Mouse (Mus musculus): ENCODE data around the gene Atp6v1g3. TPM values are rescaled to one million over a fixed set of nuclear protein-coding genes. Genes with fewer than 3 reads are reported as not detected.

Gene Atp6v1g3
- total RNA-seq (2021), result not detected
- long read RNA-seq, experiment 1, result 0 reads
- long read RNA-seq, experiment 2, result 0 reads

DNA sequence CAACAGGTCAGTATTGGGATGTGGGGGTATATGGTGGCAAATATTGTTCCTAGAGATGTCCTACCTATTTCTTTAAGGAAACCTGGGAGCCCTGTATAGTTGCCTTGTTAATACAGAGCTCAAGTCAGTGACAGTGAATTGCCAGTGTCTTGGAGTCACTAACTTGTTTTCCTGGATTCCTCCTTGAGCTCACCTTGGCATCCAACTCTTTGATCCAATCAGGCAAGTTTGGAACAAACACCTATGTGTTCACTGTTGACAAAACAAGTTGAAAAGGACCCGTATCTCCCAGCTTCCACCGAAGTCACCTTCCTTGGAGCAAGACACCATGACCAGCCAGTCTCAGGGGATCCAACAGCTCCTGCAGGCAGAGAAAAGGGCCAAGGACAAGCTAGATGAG lies at the start of gene Atp6v1g3:
Atp6v1g3 (plus strand) TSS at position 301 of the 400 bp plus-strand sequence.
- DNase-seq (ENCODE audit: low spot score in 2 of 2), result no peak

DNA sequence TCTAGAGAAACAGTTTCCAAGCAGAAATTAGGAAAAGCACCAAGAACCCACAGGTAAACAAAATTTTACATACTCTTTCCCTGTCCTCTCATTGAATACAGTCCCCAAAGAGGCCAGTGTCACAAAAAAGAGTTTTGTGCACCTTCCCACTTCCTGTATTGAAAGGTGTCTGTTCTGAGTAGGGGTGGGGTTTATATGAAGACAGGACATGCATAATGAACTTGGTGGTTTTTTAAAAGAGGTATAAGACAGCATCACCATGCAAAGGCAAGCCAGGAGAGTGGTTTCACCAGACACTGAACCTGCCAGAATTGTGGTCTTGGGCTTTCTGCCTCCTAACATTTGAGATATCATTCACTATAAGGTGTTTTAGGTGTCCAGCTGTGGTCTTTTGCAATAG lies 40.5 kb upstream of the Atp6v1g3 start:
- DNase-seq (ENCODE audit: low spot score in 2 of 2), result no peak

DNA sequence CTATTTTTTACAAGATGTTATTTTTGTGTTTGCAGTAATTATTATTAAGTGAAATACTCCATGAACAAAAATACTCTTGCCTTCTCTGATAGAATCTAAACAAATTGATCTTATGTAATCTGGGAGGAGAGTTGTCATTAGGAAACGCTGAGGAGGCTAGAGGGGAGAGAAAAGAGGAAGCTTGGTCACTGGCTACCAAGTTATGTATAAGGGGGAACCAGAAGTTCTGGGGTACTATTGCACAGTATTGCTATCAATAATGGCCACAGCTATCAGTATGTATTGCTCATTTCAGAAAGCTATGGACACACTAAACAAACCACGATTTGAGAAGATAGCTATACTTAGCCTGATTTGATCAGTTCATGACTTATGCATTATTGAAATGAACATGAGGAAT lies 36.3 kb upstream of the Atp6v1g3 start:
- DNase-seq (ENCODE audit: low spot score in 2 of 2), result no peak

DNA sequence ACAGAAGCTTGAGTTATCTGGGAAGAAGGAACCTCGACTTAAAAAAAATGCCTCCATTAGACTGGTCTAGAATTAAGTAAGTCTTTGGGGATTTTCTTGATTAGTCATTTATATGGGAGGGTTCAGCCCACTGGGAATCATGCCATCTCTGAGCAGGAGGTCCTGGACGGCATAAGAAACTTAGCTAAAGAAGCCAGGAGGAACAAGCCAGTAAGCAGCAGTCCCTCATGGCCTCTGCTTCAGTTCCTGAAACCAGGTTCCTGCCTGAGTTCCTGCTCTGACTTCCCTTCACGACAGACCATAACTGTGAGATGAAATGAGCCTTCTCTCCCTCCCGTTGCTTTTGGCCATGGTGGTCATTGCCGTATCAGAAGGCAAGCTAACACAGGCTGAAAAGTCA lies 29.6 kb upstream of the Atp6v1g3 start:
- peak in 1 of 2 experiments; percentile 9 for DNase-seq (ENCODE audit: low spot score in 2 of 2)

DNA sequence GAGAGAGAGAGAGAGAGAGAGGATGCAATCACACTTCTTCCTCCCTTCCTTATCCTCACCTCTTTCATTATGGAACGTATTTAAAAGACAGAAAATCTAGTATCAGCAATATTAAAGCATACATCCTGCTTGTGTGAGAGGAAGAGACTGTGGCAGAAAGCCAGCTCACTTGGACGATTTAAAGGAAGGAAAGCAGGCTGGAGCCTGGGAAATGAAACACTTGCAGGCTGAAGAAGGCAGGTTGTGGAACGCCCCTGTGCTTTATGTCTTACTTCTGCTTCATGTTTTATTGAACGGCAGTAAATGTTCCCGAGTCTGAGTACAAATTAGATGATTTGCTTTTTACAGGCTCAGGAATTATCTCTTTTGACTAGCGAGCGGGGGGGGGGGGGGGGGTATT lies 29.1 kb upstream of the Atp6v1g3 start:
- DNase-seq (ENCODE audit: low spot score in 2 of 2), result peak; percentile 19 to 44

DNA sequence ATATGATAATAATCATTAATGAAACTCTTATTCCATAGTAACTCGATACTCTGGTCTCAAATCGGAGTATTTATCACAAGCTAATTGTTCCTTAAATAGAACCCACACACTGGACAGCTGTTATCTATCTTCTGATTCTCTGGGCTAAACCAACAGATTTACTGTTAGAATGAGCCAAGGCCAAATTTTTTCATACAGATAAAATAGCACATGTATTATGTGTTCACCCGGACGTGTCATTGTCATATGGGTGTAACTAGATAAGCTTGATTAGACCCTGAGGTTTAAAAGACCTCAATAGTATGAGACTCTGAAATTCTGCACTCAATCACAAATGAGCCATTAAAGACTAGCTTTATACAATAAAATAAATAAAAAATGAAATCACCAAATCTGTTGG lies 28.4 kb upstream of the Atp6v1g3 start:
- no peak for DNase-seq (ENCODE audit: low spot score in 2 of 2)

DNA sequence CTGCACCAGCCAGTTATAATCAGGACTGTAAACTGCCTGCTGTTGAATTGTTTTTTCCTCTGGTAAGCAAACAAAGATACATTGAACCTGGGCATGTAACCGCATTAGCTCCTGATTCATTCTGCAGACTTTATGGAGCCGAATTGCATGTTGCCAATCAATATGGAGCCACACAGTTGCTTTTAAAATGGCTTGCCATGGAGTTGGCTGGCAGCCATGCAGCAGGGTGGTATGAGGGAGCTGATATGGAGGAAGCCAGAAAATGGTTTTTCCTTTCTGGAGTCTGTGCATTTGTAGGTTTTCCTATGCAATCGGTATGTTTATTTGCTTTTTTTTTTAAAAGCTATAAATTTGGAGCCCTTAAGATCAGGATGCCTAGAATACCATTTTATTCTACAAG lies 28.0 kb upstream of the Atp6v1g3 start:
- no peak for DNase-seq (ENCODE audit: low spot score in 2 of 2)

DNA sequence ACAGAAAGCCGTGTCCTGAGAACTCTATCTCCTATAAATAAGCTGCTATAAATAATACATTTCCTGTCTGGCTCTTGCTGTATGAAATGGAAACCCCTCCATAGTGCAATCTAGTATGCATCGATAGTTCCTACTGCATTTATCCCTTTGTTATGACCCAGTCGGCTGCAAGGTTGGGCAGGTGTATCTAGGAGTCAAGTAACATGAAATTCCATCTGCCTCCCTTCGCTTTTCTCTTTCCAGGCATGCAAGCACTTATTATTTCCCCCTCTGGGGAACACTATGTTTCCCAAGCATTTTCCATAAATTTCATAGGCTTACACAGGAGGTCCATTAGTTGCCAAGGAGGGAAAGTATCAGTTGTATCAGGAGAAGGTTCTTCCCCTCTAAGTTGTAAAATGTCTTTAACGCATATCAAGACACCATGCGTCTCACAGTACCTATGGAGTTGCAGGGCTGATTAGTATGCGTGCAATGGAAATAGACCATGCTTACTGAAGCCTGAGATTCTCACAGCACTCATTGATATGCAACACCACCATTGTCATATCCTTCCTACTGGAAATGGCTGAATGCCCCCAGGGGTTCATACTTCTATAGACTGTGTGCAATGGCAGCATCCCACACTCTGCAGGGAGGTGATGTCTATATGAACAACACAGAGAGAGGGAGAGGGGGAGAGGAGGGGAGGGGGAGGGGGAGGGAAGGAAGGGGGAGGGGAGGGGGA lies 26.9 kb upstream of the Atp6v1g3 start:
- DNase-seq (ENCODE audit: low spot score in 2 of 2), result no peak

DNA sequence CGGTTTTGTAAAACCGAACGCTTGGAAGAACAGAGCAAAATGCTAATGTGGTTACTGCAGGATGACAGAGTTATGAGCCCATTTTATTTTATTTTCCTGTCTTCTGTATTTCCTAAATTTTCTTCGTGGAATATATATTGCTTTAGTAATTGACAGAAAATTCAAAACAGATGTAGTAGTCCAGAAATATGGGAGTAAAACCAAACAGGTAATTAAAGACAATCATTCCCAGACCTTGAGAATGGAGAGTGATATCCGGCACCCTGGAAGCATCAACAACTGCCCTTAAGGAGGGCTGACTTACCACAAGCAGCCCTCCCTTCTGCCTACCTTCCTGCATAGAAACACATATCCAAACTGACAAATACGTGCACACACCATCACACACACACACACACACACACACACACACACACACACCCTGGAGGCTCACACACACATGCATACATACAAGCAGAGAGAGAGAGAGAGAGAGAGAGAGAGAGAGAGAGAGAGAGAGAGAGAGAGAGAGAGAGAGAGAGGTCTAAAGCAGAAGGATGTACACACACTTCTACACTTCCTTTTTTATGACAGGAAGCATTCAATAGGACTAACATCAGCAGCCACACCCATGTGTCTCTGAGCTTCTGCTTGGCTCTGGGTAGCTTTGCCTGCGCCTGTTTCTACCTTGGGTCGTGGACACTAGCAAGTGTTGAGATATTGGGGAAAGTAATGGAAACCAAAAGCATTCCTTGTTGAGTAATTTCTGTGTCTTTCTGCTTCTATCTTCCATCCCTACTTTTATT lies 25.6 kb upstream of the Atp6v1g3 start:
- no peak for DNase-seq (ENCODE audit: low spot score in 2 of 2)

DNA sequence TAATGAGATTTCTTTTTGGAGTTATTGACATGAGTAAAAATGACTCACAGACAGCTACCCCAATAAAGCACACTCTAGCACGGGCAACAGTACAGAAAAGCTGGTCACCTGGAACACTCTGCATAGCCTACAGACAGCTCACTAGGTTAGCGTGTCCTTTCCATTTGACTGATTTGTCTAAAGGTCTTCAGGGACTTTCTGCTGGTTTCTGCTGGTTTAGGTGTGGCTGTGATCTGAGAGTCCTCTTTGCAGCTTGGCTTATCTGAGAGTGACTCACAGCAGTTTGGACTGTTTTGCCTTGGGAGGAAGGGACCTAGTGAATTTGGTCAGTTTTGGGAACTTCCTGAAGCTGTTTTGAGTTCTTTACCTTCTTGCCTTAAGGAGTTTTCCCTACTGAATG lies 24.8 kb upstream of the Atp6v1g3 start:
- DNase-seq (ENCODE audit: low spot score in 2 of 2), result no peak

DNA sequence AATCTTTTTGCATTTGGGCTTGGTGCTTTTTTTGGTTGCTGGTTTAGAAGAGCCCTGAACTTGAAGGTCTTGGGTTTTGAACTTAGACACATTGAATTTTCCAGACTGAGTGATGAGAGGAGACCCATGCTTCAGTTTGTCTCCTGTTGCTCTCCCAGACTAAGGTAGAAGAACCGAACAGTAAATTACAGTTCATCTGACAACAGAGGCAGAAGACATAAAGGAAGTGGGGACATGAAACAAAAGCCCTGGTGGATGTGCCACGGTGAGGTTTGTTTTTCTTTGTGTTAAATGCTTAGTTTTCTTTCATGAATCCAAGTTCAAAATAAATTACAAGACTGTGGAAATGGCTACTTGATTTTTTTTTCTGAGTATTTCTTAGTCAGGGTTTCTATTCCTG lies 22.6 kb upstream of the Atp6v1g3 start:
- no peak for DNase-seq (ENCODE audit: low spot score in 2 of 2)

DNA sequence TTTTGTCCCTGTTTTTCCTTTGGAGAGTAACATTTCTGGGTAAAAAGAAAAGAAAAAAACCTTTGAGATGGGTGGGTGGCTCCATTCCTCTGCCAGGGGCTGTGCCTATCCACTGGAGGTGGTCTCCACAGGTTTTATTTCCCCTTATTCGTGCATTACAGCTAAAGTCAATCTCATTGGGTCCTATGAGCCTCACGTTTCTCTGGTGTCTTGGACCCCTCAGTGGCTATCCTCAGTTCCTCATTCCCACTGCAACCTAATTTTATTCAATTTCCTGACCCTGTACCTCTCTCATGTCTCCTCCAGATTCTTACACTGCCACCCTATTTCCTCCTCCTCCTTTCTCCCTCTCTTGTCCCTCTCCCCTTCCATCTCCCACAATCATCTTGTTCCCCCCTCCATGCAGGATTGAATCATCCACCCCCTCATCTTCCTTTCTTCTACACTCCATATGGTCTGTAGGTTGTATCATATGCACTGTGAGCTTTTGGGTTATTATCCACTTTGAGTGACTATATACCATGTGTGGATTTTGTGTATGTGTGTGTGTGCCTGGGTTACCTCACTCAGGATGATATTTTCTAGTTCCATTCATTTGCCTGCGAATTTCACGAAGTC lies 17.3 kb upstream of the Atp6v1g3 start:
- DNase-seq (ENCODE audit: low spot score in 2 of 2), result no peak

DNA sequence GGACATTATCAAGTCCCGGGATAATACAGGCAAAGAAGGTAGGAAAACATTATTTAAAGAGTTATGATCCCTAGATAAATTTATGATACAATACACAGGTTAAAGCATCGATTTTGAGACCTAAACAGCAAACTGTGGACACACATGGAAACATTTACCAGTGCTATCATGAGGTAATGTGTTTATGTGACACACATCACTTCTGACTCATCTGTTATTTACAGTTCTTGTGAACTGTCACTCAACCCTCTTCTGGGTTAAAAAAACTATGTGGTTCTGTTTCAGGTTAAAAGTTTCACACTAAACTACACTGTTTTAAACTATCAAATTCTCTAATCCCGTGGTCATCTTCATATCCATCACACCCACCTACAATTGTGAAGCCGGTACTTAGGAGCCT lies 14.8 kb upstream of the Atp6v1g3 start:
- no peak for DNase-seq (ENCODE audit: low spot score in 2 of 2)

DNA sequence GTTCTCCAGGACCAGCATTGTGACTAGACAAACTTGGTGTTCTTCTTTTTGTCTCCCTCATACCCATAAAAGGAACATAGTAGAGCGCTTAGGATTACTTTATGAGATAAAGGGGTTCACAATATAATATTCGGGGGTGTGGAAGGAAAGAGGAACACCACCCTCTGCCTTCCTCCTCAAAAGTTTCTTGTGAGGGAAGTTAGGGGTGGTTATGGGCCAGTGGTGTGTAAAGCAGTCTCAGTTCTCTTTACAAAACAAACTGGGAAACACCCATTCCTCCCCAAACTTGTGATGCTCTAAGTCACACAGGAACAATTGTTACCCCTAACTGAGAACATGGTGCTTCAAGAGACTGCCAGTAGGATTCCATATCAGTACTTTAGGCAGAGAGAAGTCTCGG lies 12.0 kb upstream of the Atp6v1g3 start:
- DNase-seq (ENCODE audit: low spot score in 2 of 2), result no peak

DNA sequence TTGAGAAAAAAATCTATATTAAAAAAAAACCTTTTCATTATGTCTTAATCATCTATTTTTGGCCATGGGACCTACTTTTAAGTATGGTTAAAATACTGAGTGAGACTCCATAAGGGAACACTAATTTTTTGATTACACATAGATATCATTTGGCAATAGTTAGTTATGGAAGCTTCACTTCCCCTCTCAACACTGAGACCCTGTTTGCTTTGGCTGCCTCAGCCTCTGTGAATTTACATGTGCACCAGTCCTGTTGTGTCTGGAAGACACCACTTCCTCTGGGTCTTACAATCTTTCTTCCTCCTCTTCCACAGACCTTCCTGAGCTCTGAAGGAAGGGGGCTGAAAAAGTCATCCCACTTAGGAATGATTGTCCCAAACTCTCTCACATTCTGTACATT lies 11.1 kb upstream of the Atp6v1g3 start:
- DNase-seq (ENCODE audit: low spot score in 2 of 2), result no peak

DNA sequence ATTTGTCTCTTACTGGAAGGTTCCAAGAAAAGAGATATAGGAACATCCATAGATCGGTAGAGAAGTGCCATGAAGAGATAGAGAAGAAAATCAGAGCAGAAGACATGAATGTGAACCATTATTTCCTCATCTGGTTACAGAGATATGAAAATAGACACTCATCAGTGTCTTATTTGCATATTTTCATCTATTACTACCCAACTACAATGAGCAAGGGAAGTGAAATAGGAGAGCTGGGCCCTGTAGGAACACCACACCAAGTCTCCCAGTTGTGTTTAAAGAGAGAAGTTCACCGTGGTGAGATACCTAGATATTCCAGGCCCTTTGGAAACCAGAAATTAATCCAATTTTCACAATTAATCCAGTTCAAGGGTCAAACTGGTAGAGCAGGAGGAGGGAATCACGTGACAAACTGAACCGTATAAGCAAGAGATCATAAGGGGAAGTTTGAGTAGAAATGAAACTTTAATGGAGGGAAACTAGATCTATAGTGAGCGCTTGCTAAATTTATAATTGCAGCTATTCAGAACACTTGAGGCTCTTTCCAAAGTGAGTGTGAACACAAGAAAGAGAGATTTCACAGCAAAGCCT lies 6.0 kb upstream of the Atp6v1g3 start:
- DNase-seq (ENCODE audit: low spot score in 2 of 2), result no peak

DNA sequence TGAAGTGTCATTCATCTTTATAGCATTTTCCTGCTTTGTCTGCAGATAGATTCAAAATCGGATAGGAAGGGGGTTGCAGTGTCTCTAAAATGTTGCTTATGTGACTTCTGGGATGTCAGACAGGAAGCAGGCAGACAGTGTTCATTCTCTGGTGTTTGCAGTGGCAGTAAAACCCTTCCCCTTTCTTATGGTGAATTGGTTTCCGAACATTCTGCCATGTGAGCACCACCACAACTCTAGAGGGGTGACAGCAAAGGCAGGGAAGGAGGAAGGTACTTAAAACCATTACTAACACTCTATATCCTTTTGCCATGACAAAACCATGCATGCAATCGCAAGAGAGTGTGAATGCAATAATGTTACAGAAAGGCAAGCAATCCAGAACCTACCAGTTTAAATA lies 1.4 kb downstream of the Atp6v1g3 start:
- no peak for DNase-seq (ENCODE audit: low spot score in 2 of 2)

DNA sequence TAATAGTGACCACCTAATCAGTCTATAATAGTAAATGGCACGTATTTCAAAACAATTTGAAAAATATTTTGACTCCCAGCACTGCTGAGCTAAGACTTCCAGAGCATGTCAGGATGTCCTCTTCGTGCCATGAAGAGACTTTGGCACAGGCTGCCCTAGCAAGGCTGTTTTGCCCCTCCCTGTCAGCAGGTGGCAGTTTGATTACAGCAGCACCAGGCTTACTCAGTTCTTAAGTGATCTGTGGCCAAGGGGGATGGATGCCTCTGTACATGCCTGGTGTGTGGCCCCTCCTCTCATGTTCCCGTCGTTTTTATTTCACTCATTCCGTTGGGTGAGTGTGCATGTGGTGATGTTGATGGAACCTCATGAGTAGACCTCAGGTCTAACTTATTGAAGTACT lies 2.3 kb downstream of the Atp6v1g3 start:
- DNase-seq (ENCODE audit: low spot score in 2 of 2), result no peak

DNA sequence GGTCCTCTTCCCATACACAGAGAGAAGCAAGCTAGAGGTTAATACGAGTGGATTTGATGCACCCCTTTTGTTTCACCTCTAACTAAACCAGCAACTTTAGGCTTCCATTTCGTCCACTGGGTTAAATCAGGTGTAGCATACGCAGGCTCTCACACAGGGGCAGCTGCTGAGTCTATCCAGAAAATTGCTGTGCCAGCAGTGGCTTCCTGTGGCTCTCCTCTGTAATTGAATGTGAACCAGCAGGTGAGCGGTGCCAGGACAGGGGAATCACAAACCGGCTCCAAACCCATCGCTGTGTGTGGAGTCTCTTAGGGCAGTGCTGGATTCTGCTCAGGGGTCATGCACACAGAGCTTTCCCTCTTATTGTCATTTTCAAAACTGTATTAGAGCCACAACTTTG lies 7.6 kb downstream of the Atp6v1g3 start:
- no peak for DNase-seq (ENCODE audit: low spot score in 2 of 2)

DNA sequence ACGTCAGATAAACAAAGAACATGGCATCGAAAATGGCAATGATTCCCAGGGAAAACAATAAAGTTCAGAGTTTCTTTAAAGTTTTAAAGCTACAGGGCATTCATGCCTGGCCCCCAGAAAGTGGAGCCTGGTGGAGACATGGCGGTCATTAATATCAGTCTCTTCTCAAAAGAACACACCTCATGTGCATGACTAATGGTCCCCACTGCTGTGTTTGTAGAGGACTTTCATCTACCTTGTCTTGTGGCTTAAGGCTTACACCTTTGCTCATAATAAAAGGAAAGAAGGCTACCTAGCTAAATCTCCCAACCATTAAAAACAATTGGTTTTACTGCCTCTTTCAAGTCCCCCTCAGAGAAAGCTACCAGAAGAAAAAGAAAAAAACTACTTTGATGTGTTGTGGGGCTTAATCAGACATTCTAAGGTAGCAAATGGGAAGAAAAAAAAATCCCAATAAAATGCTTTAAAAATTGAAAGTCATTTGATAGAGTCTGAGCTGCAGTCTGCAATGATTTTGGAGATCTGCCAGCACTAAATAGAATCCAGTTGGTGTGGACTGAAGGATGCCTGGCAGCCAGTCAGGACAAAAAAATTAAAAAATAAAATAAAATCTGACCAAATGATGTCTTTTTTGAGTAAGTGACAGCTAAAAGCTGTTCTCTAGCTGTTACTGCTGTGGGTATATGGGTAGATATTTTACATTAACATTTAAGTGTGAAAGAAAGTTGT lies 9.0 kb downstream of the Atp6v1g3 start:
- no peak for DNase-seq (ENCODE audit: low spot score in 2 of 2)

DNA sequence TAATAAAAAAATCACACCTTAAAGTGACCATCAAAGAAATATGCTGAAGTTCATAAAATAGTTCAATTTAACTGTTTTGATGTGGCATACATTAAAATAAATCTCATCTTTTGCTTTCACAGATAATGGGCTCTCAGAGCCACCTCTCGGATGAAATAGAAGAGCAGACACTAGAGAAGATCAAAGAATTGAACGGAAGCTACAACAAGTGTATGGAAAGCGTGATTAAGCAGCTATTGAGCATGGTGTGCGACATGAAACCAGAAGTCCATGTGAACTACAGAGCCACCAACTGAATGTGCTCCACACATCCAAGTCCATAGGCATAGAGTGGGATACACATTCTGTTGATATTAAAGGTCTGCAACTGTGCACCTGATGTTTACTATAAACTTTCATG lies 14.1 kb downstream of the Atp6v1g3 start:
- no peak for DNase-seq (ENCODE audit: low spot score in 2 of 2)
